Mouse (Mus musculus): Measurements from ENCODE around the gene Snap91. TPM values are rescaled to one million over a fixed set of nuclear protein-coding genes. Genes with fewer than 3 reads are reported as not detected.

Gene Snap91
- polyA plus RNA-seq, 1 experiment, result 131 TPM

GRCm38 (mm10) chr9:86742959-86743911, 137.2 kb downstream of the Snap91 start, which contains the start of gene Prss35:
Gene Prss35 (plus strand): TSS chr9:86743649.
- TF ChIP-seq POLR2A (IDR thresholded peaks at IDR 0.05; ENCODE audit: borderline replicate concordance, extremely low read depth, insufficient read depth, insufficient read length, poor library complexity, severe bottlenecking) (no peak), CTCF (IDR thresholded peaks at IDR 0.05; ENCODE audit: borderline replicate concordance, extremely low read depth, insufficient read depth, insufficient read length) (no peak)
- peak; percentile 78 for DNase-seq (ENCODE audit: low read depth)

GRCm38 (mm10) chr9:86739971-86740370, 140.5 kb downstream of the Snap91 start:
- TF ChIP-seq CTCF (IDR thresholded peaks at IDR 0.05; ENCODE audit: borderline replicate concordance, extremely low read depth, insufficient read depth, insufficient read length) (no peak), POLR2A (IDR thresholded peaks at IDR 0.05; ENCODE audit: borderline replicate concordance, extremely low read depth, insufficient read depth, insufficient read length, poor library complexity, severe bottlenecking) (no peak)
- no peak for DNase-seq (ENCODE audit: low read depth)

- TF ChIP-seq CTCF (IDR thresholded peaks at IDR 0.05; ENCODE audit: borderline replicate concordance, extremely low read depth, insufficient read depth, insufficient read length), result no peak
- no peak for TF ChIP-seq POLR2A (IDR thresholded peaks at IDR 0.05; ENCODE audit: borderline replicate concordance, extremely low read depth, insufficient read depth, insufficient read length, poor library complexity, severe bottlenecking)
- DNase-seq (ENCODE audit: low read depth), result peak; percentile 54
These were observed 141.7 kb downstream of the Snap91 start for GRCm38 (mm10) chr9:86738801-86739200.

- no peak for TF ChIP-seq CTCF (IDR thresholded peaks at IDR 0.05; ENCODE audit: borderline replicate concordance, extremely low read depth, insufficient read depth, insufficient read length)
- DNase-seq (ENCODE audit: low read depth), result no peak
These were observed 142.4 kb downstream of the Snap91 start for GRCm38 (mm10) chr9:86738067-86738466.

- no peak for TF ChIP-seq POLR2A (IDR thresholded peaks at IDR 0.05; ENCODE audit: borderline replicate concordance, extremely low read depth, insufficient read depth, insufficient read length, poor library complexity, severe bottlenecking)
- no peak for DNase-seq (ENCODE audit: low read depth)
These were observed 143.5 kb downstream of the Snap91 start for GRCm38 (mm10) chr9:86736991-86737390.

GRCm38 (mm10) chr9:86734795-86735194, 145.7 kb downstream of the Snap91 start:
- no peak for TF ChIP-seq POLR2A (IDR thresholded peaks at IDR 0.05; ENCODE audit: borderline replicate concordance, extremely low read depth, insufficient read depth, insufficient read length, poor library complexity, severe bottlenecking)
- no peak for TF ChIP-seq CTCF (IDR thresholded peaks at IDR 0.05; ENCODE audit: borderline replicate concordance, extremely low read depth, insufficient read depth, insufficient read length)
- no peak for DNase-seq (ENCODE audit: low read depth)

- DNase-seq (ENCODE audit: low read depth), result no peak
- no peak for TF ChIP-seq CTCF (IDR thresholded peaks at IDR 0.05; ENCODE audit: borderline replicate concordance, extremely low read depth, insufficient read depth, insufficient read length)
- TF ChIP-seq POLR2A (IDR thresholded peaks at IDR 0.05; ENCODE audit: borderline replicate concordance, extremely low read depth, insufficient read depth, insufficient read length, poor library complexity, severe bottlenecking), result no peak
These were observed 146.1 kb downstream of the Snap91 start for GRCm38 (mm10) chr9:86734357-86734756.

- TF ChIP-seq CTCF (IDR thresholded peaks at IDR 0.05; ENCODE audit: borderline replicate concordance, extremely low read depth, insufficient read depth, insufficient read length) (no peak), POLR2A (IDR thresholded peaks at IDR 0.05; ENCODE audit: borderline replicate concordance, extremely low read depth, insufficient read depth, insufficient read length, poor library complexity, severe bottlenecking) (no peak)
- no peak for DNase-seq (ENCODE audit: low read depth)
These were observed 150.6 kb downstream of the Snap91 start for GRCm38 (mm10) chr9:86729811-86730210.

GRCm38 (mm10) chr9:86729084-86729483, 151.4 kb downstream of the Snap91 start:
- no peak for DNase-seq (ENCODE audit: low read depth)
- TF ChIP-seq POLR2A (IDR thresholded peaks at IDR 0.05; ENCODE audit: borderline replicate concordance, extremely low read depth, insufficient read depth, insufficient read length, poor library complexity, severe bottlenecking), result no peak
- TF ChIP-seq CTCF (IDR thresholded peaks at IDR 0.05; ENCODE audit: borderline replicate concordance, extremely low read depth, insufficient read depth, insufficient read length), result no peak

GRCm38 (mm10) chr9:86728214-86728814, 152.1 kb downstream of the Snap91 start:
- DNase-seq (ENCODE audit: low read depth), result no peak
- no peak for TF ChIP-seq POLR2A (IDR thresholded peaks at IDR 0.05; ENCODE audit: borderline replicate concordance, extremely low read depth, insufficient read depth, insufficient read length, poor library complexity, severe bottlenecking)
- no peak for TF ChIP-seq CTCF (IDR thresholded peaks at IDR 0.05; ENCODE audit: borderline replicate concordance, extremely low read depth, insufficient read depth, insufficient read length)

- TF ChIP-seq CTCF (IDR thresholded peaks at IDR 0.05; ENCODE audit: borderline replicate concordance, extremely low read depth, insufficient read depth, insufficient read length) (no peak), POLR2A (IDR thresholded peaks at IDR 0.05; ENCODE audit: borderline replicate concordance, extremely low read depth, insufficient read depth, insufficient read length, poor library complexity, severe bottlenecking) (no peak)
- DNase-seq (ENCODE audit: low read depth), result no peak
These were observed 154.1 kb downstream of the Snap91 start for GRCm38 (mm10) chr9:86726381-86726720.
